Mouse (Mus musculus): Measurements from ENCODE around the gene Trim80.
A peak's percentile ranks its signal among the peaks of the same experiment; 100 is the strongest.
"Not testable (repeated sequence)": the region's sequence is repeated elsewhere in the genome, so short reads cannot be mapped to it uniquely, and the experiment has no call there.

The Trim80 gene

GRCm38 (mm10) chr11:115461846-115462242, 21.5 kb downstream of the Trim80 start:
- no peak for DNase-seq (ENCODE audit: low read depth, low spot score)

- no peak for DNase-seq (ENCODE audit: low read depth, low spot score)
Observed at GRCm38 (mm10) chr11:115462243-115462891, 22.0 kb downstream of the Trim80 start, which contains the start of gene Slc16a5. Slc16a5 (plus strand) TSS chr11:115462474.

- no peak for DNase-seq (ENCODE audit: low read depth, low spot score)
Observed at GRCm38 (mm10) chr11:115463397-115463796, 23.1 kb downstream of the Trim80 start.

- DNase-seq (ENCODE audit: low read depth, low spot score): no peak
Observed at GRCm38 (mm10) chr11:115464851-115465250, 24.5 kb downstream of the Trim80 start.

- no peak for DNase-seq (ENCODE audit: low read depth, low spot score)
Observed at GRCm38 (mm10) chr11:115467217-115467618, 26.9 kb downstream of the Trim80 start.

GRCm38 (mm10) chr11:115472183-115472582, 31.8 kb downstream of the Trim80 start:
- DNase-seq (ENCODE audit: low read depth, low spot score): no peak

- peak; percentile 80 for DNase-seq (ENCODE audit: low read depth, low spot score)
Observed at GRCm38 (mm10) chr11:115473626-115474275, 33.4 kb downstream of the Trim80 start.

GRCm38 (mm10) chr11:115475025-115475757, 34.8 kb downstream of the Trim80 start, which contains the start of gene Armc7:
Armc7 (plus strand) TSS chr11:115475667.
- DNase-seq (ENCODE audit: low read depth, low spot score): peak; percentile 88

GRCm38 (mm10) chr11:115475758-115476237, 35.5 kb downstream of the Trim80 start:
- no peak for DNase-seq (ENCODE audit: low read depth, low spot score)

GRCm38 (mm10) chr11:115476630-115477029, 36.3 kb downstream of the Trim80 start:
- DNase-seq (ENCODE audit: low read depth, low spot score): not testable (repeated sequence)

- not testable (repeated sequence) for DNase-seq (ENCODE audit: low read depth, low spot score)
Observed at GRCm38 (mm10) chr11:115477388-115477787, 37.0 kb downstream of the Trim80 start.

GRCm38 (mm10) chr11:115478296-115478938, 38.1 kb downstream of the Trim80 start:
- DNase-seq (ENCODE audit: low read depth, low spot score): no peak

- no peak for DNase-seq (ENCODE audit: low read depth, low spot score)
Observed at GRCm38 (mm10) chr11:115481553-115482259, 41.4 kb downstream of the Trim80 start.

GRCm38 (mm10) chr11:115483278-115483677, 42.9 kb downstream of the Trim80 start:
- no peak for DNase-seq (ENCODE audit: low read depth, low spot score)

GRCm38 (mm10) chr11:115483726-115484125, 43.4 kb downstream of the Trim80 start:
- peak; percentile 28 for DNase-seq (ENCODE audit: low read depth, low spot score)

- no peak for DNase-seq (ENCODE audit: low read depth, low spot score)
Observed at GRCm38 (mm10) chr11:115485155-115485554, 44.8 kb downstream of the Trim80 start.

- DNase-seq (ENCODE audit: low read depth, low spot score): no peak
Observed at GRCm38 (mm10) chr11:115488551-115489104, 48.3 kb downstream of the Trim80 start.

GRCm38 (mm10) chr11:115490441-115491355, 50.4 kb downstream of the Trim80 start:
- no peak for DNase-seq (ENCODE audit: low read depth, low spot score)

GRCm38 (mm10) chr11:115491356-115492083, 51.2 kb downstream of the Trim80 start, which contains the start of gene Nt5c:
Nt5c (minus strand) TSS chr11:115491862.
- peak; percentile 64 for DNase-seq (ENCODE audit: low read depth, low spot score)

Data from brain, embryonic 18.5 days (tissue).